Mouse (Mus musculus) activated CD4-positive, CD25-positive, alpha-beta regulatory T cell, adult 4 months (primary cell): ENCODE measurements at regions not wholly inside any gene's neighbourhood (a gene's known extent, or its start where the extent isn't known, plus 50 kb on each side); places are given as distances from the start of the nearest gene placed in this dataset.

Experiments used
- ATAC-seq: one replicate; pipeline ENCODE4 v1.8.0; 2017

GRCm38 (mm10) chr12:77991627-77992026 lies 202.4 kb upstream of the Gm6657 start:
- no peak for ATAC-seq

DNA sequence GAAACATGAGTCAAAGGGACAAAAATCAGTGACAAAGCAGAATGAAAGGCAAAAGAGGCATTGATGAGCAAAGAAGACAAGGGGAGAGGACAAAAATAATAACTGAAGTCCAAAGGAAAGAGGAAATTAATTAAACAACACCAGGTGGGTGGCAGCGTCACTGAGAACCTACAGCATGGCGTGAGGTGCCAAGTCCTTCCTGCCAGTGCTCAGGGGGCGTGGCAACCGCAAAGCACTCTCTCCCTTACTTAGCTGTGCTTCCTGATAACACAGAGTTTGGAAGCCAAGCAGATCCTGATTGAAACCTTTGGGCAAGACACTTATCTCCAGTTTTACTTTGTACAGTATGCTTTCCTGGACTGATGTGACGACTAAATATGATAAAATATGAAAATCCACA lies 199.9 kb upstream of the Gm6657 start:
- no peak for ATAC-seq

DNA sequence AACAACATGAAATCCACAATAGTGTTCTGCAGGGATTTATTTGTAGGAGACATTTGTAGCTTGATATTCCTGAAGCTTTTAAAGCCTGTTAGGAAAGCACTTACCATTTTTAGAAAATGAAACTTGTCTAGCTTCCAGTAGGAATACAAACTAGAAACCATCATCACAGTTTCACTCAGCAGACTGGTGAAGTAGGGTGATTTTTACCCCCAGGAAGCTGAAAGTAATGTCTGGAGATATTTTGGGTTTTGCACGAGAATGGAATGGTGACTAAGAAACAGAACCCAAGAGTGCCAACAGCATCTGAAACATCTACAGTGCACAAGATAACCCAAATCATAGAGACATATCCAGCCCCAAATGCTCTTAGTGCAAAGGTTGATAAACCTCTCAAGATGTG lies 196.1 kb upstream of the Gm6657 start:
- no peak for ATAC-seq

DNA sequence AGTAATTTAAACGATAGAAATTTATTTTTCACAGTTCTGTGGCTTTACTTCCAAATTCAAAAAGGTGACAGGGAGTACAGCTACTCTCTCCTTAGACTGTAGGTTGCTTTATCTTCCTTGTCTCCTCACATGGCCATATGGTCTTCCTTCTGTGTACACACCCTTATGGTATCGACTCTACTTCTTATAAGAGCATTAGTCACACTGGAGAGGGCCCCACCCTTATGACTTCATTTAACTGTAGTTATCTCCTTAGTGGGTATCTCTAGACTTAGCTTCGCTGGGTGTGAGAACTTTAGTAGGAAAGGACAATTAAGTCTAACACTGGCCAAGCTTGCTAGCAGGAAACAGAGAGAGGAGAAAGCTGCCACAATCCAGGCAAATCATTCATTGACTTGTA lies 193.6 kb upstream of the Gm6657 start:
- no peak for ATAC-seq

DNA sequence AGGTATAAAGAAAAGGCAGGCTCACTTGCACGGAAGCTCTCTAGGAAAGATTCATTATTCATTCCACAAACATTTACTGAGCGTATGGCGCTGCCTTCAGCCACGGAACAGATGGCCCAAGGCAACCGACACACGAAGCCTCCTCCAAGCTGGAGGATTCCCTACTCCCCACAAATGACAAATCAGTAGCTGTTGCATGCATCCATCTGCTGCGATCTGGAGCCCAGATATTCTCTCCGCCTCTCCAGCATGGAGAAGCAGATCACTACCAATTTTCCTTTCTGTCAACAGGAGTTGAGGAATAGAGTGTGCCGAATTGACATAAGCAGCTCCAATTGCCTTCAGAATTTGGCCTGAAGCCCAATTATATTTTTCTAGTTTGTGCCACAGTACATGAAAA lies 192.2 kb upstream of the Gm6657 start:
- ATAC-seq = no peak

DNA sequence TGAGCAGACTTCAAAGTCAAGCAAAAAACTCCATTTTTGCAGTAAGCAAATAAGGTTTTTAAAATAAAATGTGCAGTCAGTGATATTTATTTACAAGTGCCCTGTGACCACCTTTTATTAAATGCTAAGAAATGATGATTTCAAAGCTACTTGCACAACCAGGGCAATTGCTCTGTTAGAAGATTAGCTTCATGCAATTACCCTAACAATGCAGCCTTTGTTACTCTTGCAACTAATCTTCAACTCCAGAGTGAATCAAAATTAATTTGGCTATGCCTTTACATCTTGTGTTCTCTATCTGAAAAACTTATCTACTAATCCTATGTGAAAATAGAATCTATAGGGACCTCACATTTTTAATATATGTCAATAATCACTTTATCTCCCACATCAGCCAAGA lies 160.3 kb upstream of the Gm6657 start:
- ATAC-seq = no peak

DNA sequence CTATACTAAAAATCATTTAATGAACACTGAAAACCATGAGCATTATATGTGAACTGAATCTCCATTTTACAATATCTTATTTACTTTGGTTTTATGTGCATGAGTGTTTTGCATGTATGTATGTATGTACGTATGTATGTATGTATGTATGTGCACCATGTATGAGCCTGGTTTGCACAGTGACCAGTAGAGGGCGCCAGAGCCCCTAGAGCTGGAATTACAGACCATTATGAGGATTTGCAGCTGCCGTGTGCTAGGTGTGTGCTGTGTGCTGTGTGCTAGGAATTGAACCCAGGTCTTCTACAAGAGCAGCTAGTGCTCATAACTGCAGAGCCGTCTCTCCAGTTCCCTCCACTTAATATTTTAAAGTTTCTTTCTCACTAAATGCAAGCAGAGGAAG lies 147.5 kb upstream of the Gm6657 start:
- ATAC-seq = no peak

GRCm38 (mm10) chr12:78055956-78056355 lies 138.1 kb upstream of the Gm6657 start:
- ATAC-seq = no peak

DNA sequence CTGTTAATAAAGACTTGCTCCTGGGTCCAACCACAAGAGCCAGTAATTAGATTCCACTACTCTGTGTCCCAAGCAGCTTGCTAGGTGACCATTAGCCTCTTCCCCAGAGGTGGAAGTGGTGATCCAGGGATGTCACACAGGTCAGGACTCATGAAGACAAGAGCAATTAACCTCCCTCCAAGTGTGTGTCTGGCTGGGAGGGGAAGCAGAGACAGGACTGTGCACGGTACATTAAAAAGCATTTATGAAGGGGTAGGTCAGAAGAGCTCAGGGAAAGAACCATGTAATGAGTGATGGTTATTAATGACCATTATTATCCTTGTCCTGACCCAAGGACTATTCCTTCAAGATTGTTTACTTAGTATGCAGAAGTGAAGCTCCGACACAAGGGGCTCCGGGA lies 136.9 kb upstream of the Gm6657 start:
- no peak for ATAC-seq

DNA sequence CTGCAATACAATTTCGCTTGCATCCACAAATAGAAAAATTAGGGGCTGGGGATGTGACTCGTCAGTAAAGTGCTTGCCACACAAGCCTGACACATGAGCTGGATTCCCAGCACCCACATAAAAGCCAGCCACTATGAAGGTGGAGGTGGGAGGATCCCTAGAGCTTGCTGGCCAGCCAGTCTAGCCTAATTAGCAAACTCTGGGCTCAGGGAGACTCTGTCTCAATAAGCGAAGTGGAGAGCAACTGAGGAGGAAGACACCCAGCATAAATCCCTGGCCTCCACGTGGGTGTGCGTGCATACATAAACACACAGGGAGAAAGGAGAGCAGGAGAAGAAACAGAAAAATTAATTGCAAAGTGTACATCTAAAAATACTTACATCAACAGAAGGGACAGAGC lies 134.1 kb upstream of the Gm6657 start:
- ATAC-seq = no peak

- no peak for ATAC-seq
Observed at GRCm38 (mm10) chr12:78066024-78066423, 128.0 kb upstream of the Gm6657 start.

- ATAC-seq = no peak
Observed at GRCm38 (mm10) chr12:78072935-78073334, 121.1 kb upstream of the Gm6657 start.

- no peak for ATAC-seq
Observed at GRCm38 (mm10) chr12:78074290-78074802, 119.7 kb upstream of the Gm6657 start.

GRCm38 (mm10) chr12:78077285-78077684 lies 116.8 kb upstream of the Gm6657 start:
- no peak for ATAC-seq

- no peak for ATAC-seq
Observed at GRCm38 (mm10) chr12:78082163-78082562, 111.9 kb upstream of the Gm6657 start.

DNA sequence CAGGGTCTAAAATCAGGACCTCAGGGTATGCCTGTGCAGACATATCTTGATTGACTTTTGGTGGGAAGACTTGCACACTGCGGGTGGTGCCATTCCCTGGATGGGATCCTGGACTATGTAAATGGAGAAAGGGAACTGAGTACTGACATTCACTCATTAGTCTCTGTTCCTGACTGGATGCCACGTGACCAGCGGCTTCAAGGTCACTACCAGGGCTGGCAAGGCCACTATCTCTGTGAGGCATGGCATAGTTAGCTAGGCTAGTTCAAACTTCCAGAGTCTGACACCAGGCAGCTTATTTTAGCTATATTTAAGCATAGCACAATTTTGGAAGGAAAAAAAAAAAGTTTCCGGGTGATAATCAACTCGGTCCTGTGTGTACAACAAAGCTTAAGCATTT lies 108.0 kb upstream of the Gm6657 start:
- ATAC-seq = no peak

- no peak for ATAC-seq
Observed at GRCm38 (mm10) chr12:78087921-78088320, 106.1 kb upstream of the Gm6657 start.

DNA sequence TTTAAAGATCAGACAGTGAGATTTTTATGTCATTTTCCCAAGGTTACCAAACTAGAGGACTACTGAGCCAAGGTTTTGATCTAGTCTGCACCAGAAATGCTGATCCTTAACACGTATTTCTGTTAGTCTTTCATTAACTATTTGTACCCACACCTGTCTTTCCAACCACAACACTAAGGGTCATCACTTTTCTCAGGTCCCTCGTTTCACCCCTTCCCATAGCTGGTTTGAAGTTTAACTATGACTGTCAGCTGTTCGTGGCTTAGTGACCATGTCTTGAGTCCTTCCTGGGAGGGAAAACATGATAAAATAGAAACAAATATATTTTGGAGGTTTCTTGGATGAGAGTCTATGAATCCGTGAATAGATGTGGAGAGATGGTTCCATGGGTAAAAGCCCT lies 99.6 kb upstream of the Gm6657 start:
- ATAC-seq = no peak

GRCm38 (mm10) chr12:78095352-78095751 lies 98.7 kb upstream of the Gm6657 start:
- no peak for ATAC-seq

GRCm38 (mm10) chr12:78095916-78096315 lies 98.1 kb upstream of the Gm6657 start:
- no peak for ATAC-seq

DNA sequence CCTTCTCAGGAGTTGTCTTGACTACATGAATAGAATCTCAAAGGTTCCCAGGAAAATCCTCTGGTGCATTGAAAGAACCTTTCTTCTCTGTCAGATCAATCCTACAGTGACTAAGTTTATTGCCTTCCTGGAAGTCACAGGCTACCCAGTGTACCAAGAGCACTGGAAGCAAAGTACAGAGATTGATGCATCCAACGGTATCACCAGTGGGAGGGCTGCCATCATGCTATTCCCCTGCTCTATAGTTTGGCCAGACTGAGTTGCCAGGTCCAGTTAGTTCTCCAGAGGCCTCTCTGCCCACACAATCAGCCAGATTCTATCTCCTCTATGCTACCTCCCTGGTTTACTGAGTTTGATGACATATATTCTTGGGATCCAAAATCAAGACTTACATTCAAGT lies 96.9 kb upstream of the Gm6657 start:
- ATAC-seq = no peak

- ATAC-seq = no peak
Observed at GRCm38 (mm10) chr12:78097692-78098091, 96.3 kb upstream of the Gm6657 start.

DNA sequence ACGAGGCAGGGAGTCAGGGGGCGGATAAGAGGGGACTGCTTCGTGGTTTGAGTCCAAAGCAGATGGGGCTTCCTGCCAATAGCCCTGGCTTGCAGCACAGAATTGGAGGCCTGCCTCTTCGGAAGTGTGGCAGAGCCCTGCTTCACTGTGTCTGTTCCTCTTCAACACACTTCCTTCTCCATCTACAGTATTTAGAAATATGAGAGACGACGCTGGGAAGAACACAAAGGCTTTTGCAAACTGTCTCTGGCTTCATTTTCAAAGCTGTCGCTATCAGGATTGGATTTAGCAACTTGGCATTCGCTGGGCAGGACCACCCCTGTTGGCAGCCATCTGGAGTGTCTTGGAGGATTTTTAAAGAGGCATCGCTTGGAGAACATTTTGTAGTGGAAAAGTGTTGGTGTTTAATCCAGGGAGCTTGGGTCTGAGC lies 95.3 kb upstream of the Gm6657 start:
- no peak for ATAC-seq

GRCm38 (mm10) chr12:78099761-78100160 lies 94.3 kb upstream of the Gm6657 start:
- no peak for ATAC-seq

DNA sequence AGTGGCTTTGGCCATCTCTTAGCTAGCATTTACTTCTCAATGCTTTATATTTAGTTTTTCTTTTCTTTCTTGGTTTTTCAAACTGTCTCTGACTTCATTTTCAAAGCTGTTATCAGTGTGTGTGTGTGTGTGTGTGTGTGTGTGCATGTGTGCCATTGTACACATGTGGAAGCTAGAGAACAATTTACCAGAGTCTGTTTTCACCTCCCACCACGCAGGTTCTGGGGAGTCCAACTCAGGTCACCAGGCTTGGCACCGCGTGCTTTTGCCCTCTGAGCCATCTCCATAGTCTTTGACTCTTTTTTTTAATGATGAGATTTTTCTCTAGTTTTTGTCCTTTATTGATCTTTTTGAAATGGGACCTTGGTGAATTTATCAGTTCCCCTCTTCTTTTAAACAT lies 93.3 kb upstream of the Gm6657 start:
- ATAC-seq = no peak

- ATAC-seq = no peak
Observed at GRCm38 (mm10) chr12:78109931-78110330, 84.1 kb upstream of the Gm6657 start.
